Mouse (Mus musculus) activated CD4-positive, CD25-positive, alpha-beta regulatory T cell, adult 9 weeks (primary cell): Measurements from ENCODE around the gene Vps16. TPM values are rescaled to one million over a fixed set of nuclear protein-coding genes. Genes with fewer than 3 reads are reported as not detected.

Experiments used
- polyA plus RNA-seq: library from polyadenylated mRNA; unstranded; fragments of 100-300 nt; shearing (Covaris generic); gene quantifications from one replicate; pipeline ENCODE4 v1.2.1, GENCODE M21; 2017

Gene Vps16
- 253 TPM for polyA plus RNA-seq

GRCm38 (mm10) chr2:130424126-130424853, at the start of gene Vps16, which contains the start of gene Pced1a:
Gene Vps16 (plus strand): TSS chr2:130424339.
Gene Pced1a (minus strand): TSS chr2:130424701.

GRCm38 (mm10) chr2:130397186-130397985, 26.8 kb upstream of the Vps16 start, which contains the start of gene Cpxm1:
Gene Cpxm1 (minus strand): TSS chr2:130397574.

DNA sequence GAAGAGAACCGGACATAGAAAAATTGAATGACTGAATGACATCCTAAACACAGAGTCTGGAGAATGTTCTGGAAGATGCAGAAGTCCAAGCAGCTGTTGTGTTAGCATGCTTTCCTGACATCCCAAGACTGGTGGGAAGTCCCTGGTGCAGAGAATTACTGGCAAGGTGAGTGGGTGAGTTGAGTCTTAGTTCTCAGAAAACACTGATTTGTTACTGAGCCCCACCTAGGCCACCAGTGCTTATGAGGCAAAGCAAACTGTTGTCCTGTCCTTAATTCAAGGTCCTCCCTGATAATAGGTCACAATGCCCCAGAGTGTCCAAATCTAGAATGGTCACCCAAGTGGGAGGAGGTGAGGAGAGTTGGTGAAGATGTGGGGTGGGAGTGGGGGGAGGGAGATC, 19.2 kb upstream of the Vps16 start, which contains the start of the genes Gm28372 and 1700020A23Rik:
TSS of gene Gm28372 (plus strand) at position 301 of the 400 bp plus-strand sequence.
TSS of gene 1700020A23Rik (plus strand) at position 321 of the 400 bp plus-strand sequence.

GRCm38 (mm10) chr2:130406178-130406577, 18.0 kb upstream of the Vps16 start, which contains the start of gene Tmem239:
Gene Tmem239 (plus strand): TSS chr2:130406478.

DNA sequence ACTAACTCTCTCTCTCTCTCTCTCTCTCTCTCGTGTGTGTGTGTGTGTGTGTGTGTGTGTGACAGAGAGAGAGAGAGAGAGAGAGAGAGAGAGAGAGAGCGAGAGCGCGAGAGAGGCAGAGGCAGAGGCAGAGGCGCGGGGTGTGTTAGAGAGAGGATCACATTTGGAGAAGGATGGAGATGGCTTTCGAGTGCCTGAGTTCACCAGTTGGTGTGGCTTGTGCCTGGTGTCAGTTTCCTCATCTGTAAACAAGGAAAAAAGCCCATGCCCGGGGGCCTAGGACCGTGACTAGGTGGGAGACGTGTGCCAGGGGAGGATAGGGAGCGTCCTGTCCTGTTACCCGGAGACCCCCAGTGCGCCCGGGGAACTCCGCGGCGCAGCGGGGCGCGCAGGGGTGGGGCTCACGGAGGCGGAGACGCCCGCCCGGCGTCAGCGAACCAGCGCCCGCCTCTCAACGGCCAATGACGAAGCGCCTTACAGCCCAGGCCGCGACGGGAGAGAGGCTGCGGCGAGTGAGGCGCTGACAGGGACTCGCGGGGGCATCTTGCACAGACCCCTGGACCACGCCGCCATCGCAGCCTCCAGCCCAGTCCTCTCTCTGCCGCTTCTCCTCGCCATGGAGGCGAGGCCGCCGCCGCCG, 25.8 kb downstream of the Vps16 start, which contains the start of gene Ptpra:
TSS of gene Ptpra (plus strand) at position 485 of the 640 bp plus-strand sequence.

Other genes starting within 250 kb of the Vps16 start
- 419 TPM for gene Snrpb, start 244.9 kb upstream of the Vps16 start, polyA plus RNA-seq
- not detected for gene Tmc2, start 229.1 kb upstream of the Vps16 start, polyA plus RNA-seq
- gene Nop56, start 149.9 kb upstream of the Vps16 start, polyA plus RNA-seq: 273 TPM
- gene Idh3b, start 139.8 kb upstream of the Vps16 start, polyA plus RNA-seq: 195 TPM
- not detected for gene Ebf4, start 129.2 kb upstream of the Vps16 start, polyA plus RNA-seq
- 0.17 TPM for gene Cpxm1, start 26.8 kb upstream of the Vps16 start, polyA plus RNA-seq
- not detected for gene Gm28372, start 19.1 kb upstream of the Vps16 start, polyA plus RNA-seq
- gene 1700020A23Rik, start 19.1 kb upstream of the Vps16 start, polyA plus RNA-seq: not detected
- gene Tmem239, start 17.9 kb upstream of the Vps16 start, polyA plus RNA-seq: not detected
- 23.2 TPM for gene Pced1a, start 362 bp downstream of the Vps16 start, polyA plus RNA-seq
- 29.8 TPM for gene Ptpra, start 25.9 kb downstream of the Vps16 start, polyA plus RNA-seq
- gene Mrps26, start 139.4 kb downstream of the Vps16 start, polyA plus RNA-seq: 41.3 TPM
- not detected for gene Oxt, start 151.8 kb downstream of the Vps16 start, polyA plus RNA-seq
- gene Avp, start 158.2 kb downstream of the Vps16 start, polyA plus RNA-seq: not detected
- gene Fastkd5, start 205.7 kb downstream of the Vps16 start, polyA plus RNA-seq: 19.3 TPM
- 14.1 TPM for gene Ubox5, start 205.7 kb downstream of the Vps16 start, polyA plus RNA-seq
- 0.39 TPM for gene Lzts3, start 218.5 kb downstream of the Vps16 start, polyA plus RNA-seq
- gene Ddrgk1, start 240.3 kb downstream of the Vps16 start, polyA plus RNA-seq: 146 TPM
- gene Itpa, start 243.3 kb downstream of the Vps16 start, polyA plus RNA-seq: 55.3 TPM